Mouse (Mus musculus) left cerebral cortex, postnatal 14 days (tissue): Measurements from ENCODE around the gene Cyp4a14. TPM values are rescaled to one million over a fixed set of nuclear protein-coding genes. Genes with fewer than 3 reads are reported as not detected.
A peak's percentile ranks its signal among the peaks of the same experiment; 100 is the strongest.
"Not testable (repeated sequence)": the region's sequence is repeated elsewhere in the genome, so short reads cannot be mapped to it uniquely, and the experiment has no call there.

Experiments used
- DNase-seq, 2 experiments: peaks; one replicate each; pipeline ENCODE4 v3.0.0; 2021 to 2022; ENCODE audit warnings: low spot score in 2 of 2, mixed read lengths in 1 of 2
- intact Hi-C: fragments of 180-260 bp; cut with DNase I; formaldehyde crosslinking; loops from one replicate; pipeline ENCODE4 v1.15.1; 2025
- long read RNA-seq, 2 experiments: library from polyadenylated mRNA; stranded (forward); transcript quantifications; one replicate each; pipeline ENCODE4 v2.0.0; 2021
- total RNA-seq, 2 experiments: library from RNA; stranded (reverse); gene quantifications; 2 replicates each; pipeline ENCODE4 v1.2.3; 2021

The Cyp4a14 gene
- total RNA-seq, result not detected
- long read RNA-seq, experiment 1, result 0 reads
- long read RNA-seq, experiment 2, result 0 reads

DNA sequence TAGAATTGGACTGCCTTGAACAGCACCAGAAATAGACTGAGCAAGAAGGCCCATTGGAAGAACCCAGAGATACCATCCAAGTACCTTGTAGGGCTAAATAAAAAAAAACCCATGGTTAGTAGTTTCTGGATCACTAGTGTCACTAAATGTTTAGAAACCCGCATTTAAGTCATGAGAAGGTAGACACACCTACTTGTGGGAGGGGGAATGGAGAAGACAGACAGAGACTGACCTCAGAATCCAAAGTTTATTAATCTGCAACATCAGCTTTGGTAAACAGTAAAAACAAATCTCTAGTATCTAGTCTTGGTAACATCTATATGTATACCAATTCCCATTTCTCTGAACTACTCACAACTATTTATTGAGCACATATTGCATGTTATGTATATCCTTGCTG is at the start of gene Cyp4a14:
Cyp4a14 (minus strand) TSS at position 142 of the 400 bp plus-strand sequence.
- intact Hi-C loops, result no loop called here
- DNase-seq, result no peak

DNA sequence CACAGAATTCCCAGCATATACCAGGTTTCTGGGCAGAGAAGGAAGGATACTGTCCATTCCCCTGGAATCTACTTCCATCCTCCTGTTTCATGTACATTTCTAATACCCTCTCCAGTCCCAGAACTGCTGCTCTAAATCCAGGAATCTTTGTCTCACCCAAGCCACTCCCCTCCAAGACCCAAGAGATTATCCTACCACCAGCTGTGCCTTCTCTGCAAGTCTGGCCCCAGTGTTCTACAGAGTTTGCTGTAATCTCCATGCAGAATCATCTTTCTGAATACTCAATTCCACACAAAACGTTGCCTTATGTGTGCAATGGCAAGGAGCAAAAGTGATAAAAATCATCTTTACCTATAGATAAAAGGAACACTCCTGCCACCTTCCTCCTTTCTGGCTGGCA is 49.2 kb upstream of the Cyp4a14 start:
- intact Hi-C loops, result no loop called here
- DNase-seq, result no peak

DNA sequence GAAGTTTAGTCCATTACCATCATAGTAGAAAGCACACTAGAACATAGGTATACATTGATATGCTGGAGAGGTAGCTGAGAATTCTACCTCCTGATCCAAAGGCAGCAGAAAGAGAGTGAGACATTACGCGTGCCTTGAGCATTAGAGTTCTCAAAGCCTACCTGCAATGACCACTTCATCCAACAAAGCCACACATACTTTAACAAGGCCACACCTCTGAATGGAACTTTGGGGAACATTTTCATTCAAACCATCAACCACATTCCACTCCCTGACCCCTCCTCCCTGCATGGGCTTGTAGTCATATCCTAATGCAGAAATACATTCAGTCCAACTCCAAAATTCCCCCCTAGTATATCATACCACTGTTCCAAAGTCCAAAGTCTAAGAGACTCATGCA is 25.8 kb upstream of the Cyp4a14 start:
- DNase-seq, result no peak
- intact Hi-C loops, result no loop called here

DNA sequence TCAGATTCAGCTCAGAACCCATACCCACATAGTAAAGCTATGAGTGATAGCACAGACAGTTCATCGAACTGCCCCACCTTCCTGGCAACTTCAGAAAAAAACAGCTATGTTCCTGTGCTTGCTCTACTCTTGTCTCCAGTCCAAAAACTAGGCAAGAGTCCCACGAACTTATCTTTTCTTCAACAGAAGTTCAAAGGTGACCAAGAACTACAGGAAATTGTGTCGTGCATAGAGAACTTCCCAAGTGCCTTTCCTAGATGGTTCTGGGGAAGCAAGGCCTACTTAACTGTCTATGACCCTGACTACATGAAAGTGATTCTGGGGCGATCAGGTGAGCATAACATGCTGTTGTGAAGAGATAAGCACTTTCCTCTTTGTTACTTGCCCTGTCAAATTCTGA is 23.5 kb upstream of the Cyp4a14 start:
- no peak for DNase-seq
- intact Hi-C loops, result no loop called here

DNA sequence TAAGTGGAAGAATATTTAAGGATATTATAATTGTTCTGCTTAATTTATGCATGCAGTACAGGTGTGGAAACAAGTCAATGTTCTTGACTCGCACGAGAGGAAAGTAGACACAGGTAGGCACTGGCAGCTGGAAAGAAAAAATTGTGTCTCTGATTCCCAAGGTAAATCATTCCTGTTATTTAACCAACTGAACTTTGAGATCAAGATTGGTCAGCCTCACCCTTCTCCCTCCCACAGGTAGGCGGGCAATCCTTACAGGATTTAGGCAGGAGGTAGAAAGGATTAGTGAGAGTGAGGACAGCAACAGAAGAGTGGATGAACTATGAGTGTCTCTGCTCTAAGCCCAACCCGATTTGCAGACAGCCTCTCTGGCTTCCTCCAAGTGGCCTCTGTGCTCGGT is 22.1 kb upstream of the Cyp4a14 start, which contains the start of gene Cyp4a10:
Cyp4a10 (plus strand) TSS at position 265 of the 400 bp plus-strand sequence.
- intact Hi-C loops, result not testable (repeated sequence)

DNA sequence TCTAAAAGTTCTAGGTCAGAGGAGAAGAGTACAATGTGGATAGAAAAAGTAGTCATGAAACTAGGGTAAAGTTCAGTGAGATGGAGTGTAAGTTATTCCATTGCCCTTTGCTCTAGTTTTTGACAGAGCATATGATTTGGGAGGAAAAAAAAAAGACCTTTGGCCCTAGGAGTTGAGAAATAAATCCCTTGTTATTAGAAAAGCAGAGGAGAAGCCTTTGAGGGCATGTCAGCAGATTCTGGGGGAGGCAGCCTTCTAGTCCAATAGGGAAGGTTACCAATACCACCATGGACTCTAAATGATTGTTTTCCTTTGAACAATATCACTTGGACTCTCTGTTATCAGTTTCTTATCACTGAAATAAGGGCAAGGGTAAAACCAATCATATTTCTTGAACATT is 18.0 kb upstream of the Cyp4a14 start:
- DNase-seq, intact Hi-C loops: not testable (repeated sequence)

More for the DNA sequence above, 22.1 kb upstream of the Cyp4a14 start, which contains the start of gene Cyp4a10:
- DNase-seq, result not testable (repeated sequence)

DNA sequence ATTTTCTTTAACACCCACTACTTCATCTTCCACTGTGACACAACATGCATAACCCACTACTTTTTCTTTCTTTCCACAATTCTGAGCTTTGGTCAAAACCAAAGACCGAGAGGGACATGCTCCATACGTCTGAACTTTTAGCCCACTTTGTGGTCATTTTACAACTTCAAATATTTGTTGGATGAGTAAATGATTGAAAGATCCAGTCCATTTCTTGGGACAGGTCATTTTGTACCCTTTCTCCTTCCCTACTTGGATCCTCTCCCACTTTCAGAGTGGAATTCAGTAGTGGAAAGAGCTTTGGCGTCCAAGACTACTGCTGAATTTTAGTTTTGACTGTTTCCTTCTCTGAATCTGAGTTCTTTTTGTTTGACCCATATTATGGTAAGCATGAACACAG is 1.5 kb upstream of the Cyp4a14 start:
- intact Hi-C loops, result no loop called here
- no peak for DNase-seq

DNA sequence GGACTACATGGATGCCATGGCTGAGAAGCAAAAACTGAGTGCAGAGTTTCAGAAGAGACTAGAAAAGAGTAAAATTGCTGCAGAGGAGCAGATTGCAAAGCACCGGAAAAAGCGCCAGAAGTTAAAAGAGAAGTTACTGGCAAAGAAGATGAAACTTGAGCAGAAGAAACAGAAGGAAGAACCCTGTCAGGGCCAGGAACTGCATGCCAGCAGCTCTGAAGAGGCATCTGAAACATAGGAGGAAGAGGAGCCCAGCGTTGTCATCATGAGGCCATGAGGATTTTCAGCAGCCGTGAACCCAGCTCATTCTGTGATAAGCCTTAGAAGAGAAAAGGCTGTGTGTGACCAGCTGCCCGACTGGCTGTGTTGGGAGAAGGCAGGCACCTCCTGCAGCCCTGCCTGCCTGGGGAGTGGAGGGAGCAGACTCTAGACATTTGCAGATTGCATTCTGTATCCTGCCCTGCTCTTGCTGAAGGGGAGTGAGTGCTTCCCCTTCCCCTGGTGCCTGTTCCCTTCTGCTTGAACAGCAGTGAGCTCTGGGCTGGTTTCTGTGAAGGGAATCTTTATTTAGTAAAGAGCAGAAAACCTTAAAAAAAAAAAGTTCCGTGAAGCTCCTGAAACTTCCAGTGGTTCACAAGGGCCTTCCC is 14.8 kb downstream of the Cyp4a14 start:
- peak in 1 of 2 experiments; percentile 2 for DNase-seq
- intact Hi-C loops, result loop anchor here (5.0 kb wide), 1 partner anchor 226 kb away; no protein-coding TSS in a partner anchor

DNA sequence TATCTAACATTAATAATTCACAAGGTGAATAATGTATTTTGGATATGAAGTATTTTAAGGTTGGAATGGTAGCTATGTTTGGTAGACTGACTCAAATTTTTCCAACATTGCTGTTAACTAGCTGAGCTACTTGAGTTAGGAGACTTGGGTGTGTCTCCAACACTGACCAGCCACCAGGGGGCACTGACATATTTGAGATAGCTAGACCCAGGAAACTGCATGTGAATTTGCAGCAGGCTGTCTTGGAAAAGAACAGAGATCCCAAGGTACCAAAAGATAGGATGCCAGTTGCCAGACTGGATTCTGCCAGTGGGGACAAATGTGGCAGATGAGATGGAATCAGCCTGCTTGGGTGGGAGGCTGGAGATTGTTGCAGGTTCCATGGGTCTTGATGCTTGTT is 19.9 kb downstream of the Cyp4a14 start:
- intact Hi-C loops, result not testable (repeated sequence)

DNA sequence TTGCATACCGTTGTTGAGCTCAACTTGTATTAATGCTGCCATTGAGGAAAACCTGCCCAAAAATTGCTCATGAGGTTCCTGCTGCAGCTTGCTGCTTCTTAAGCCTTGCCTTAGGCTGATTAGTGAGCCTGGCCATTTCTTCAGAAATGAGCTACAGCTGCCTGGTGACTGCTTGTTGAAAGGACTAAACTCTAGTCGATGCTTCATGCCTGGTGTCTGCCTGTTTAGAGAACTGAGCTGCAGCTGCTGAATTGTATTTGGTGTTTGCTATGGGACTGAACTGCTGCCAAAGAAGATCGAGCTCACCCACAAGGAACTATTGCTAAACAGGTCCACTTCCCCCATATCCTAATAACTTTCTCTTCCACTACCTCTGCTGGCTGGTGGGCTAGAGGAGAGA is 22.4 kb downstream of the Cyp4a14 start:
- DNase-seq, intact Hi-C loops: not testable (repeated sequence)

More for the DNA sequence above, 19.9 kb downstream of the Cyp4a14 start:
- peak in 1 of 2 experiments; percentile 4 for DNase-seq

DNA sequence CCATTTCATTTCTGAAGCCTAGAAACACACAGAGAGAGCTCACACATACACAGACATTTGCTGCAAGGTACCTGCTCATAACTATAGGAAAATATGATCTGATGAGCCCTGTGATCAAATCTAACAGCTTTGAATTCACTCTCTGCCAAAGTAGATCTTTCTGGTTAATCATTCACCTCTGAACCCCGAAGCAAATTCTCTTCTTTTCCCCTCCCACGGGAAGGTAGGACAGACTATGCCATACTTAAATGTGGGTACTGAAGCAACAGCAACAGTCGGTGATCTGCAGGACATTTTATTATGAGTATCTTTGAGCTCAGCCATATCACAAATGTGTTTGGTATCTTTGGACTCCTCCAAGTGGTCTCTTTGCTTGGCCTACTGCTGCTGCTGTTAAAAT is 43.6 kb downstream of the Cyp4a14 start, which contains the start of gene Cyp4a30b:
Cyp4a30b (plus strand) TSS at position 301 of the 400 bp plus-strand sequence.
- no peak for DNase-seq
- intact Hi-C loops, result no loop called here

DNA sequence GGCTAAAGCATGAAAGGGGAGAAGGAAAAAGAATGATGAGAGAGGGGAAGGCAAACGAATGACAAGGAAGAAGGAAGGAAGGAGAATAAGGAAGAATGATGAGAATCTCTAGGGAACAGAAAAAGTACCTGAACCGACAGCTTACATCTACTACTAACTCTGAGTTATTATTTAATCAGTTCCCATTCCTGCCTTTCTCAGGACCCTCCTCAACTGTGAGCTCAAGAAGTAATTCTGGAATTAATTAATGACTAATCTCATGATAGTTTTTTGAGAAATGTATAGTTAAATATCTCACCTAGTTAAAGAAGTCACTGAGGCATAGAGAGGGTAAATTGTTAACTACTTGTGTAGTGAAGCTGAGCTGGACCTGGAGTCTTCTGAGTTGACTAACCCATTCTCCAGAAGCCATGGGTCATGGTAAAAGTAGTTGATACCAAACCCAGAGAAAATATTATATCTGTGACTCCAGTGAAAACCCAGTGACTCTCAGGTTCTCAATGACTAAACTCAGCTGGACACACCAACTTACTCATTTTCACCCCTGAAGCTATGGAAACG is 45.3 kb downstream of the Cyp4a14 start:
- no peak for DNase-seq
- intact Hi-C loops, result no loop called here

Other genes with a start within 250 kb of the Cyp4a14 start
- not detected for gene Cyp4a12a, start 197.1 kb downstream of the Cyp4a14 start, total RNA-seq
- under 1 TPM in 1 of 2 experiments, not detected in 1; 0.13 TPM for gene Cyp4a12b, start 84.5 kb downstream of the Cyp4a14 start, total RNA-seq
- gene Cyp4a30b, start 43.5 kb downstream of the Cyp4a14 start, total RNA-seq, result not detected
- not detected for gene Cyp4a10, start 22.1 kb upstream of the Cyp4a14 start, total RNA-seq
- gene Cyp4a31, start 67.5 kb upstream of the Cyp4a14 start, total RNA-seq, result not detected
- not detected for gene Cyp4a32, start 104.8 kb upstream of the Cyp4a14 start, total RNA-seq
- 1 to 10 TPM; 2.7 TPM for gene Cyp4b1, start 151.6 kb upstream of the Cyp4a14 start, total RNA-seq
- gene Efcab14, start 241.6 kb upstream of the Cyp4a14 start, total RNA-seq, result 10 to 100 TPM; 44.1 to 45.9 TPM